Mouse (Mus musculus) 416B (cell line): Measurements from ENCODE around the gene Emp3.

ENCODE experiments used
- DNase-seq: peaks from one replicate; pipeline ENCODE4 v3.0.0; 2011; ENCODE audit warnings: low read depth

Emp3 gene

DNA sequence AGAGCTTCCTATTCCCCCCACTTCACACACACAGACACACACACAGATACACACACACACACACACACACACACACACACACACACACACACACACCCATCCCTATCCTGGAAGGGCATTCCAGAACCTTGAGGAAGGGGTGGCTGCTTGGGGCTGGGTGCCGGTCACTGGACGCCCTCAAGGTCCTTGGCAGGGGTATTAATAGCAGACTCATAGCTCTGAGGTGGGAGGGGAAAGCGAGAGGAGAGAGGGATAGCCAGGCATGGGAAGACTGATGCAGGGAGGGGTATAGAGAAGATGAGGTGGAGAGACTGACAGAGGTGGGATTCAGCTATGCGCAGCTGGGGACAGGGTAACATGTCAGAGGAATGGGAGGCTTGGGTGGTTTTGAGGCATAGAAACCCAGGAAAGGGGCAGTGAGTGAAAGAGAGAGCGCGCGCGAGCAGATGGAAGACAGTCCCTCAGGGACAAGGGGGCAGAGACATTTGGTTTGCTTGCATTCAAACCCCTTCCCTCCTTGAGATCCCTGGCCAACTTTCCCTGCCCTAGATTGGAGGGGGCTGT lies 52.0 kb downstream of the Emp3 start:
- DNase-seq: no peak
